Mouse (Mus musculus) ovary, postnatal 14 days (tissue): Measurements from ENCODE around the gene Gpr179.

ENCODE experiments used
- DNase-seq: peaks from one replicate; pipeline ENCODE4 v3.0.0; 2022; ENCODE audit warnings: low spot score

Gene Gpr179

GRCm38 (mm10) chr11:97285852-97286775, 65.8 kb downstream of the Gpr179 start:
- DNase-seq = no peak

- no peak for DNase-seq
Observed at GRCm38 (mm10) chr11:97284854-97285253, 67.0 kb downstream of the Gpr179 start.

- DNase-seq = no peak
Observed at GRCm38 (mm10) chr11:97282179-97282578, 69.7 kb downstream of the Gpr179 start.
